Mouse (Mus musculus) right cerebral cortex, postnatal 14 days (tissue): ENCODE results near the gene Ash1l.
"Not testable (repeated sequence)": the region's sequence is repeated elsewhere in the genome, so short reads cannot be mapped to it uniquely, and the experiment has no call there.

Experiments used
- DNase-seq: peaks from one replicate; pipeline ENCODE4 v3.0.0; 2022

The Ash1l gene

DNA sequence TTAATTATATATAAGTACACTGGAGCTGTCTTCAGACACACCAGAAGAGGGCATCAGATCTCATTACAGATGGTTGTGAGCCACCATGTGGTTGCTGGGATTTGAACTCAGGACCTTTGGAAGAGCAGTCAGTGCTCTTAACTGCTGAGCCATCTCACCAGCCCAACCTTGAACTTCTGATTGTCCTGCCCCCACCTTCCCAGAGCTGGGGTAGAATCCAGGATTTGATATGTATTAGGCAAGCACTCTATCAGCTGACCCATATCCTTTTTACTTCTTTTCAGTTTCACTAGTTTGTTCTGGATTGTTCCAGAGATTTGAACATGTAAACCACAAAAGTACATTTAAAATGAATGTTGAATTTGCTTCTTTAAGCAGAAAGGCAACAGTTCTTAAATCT is 12.8 kb downstream of the Ash1l start:
- not testable (repeated sequence) for DNase-seq

DNA sequence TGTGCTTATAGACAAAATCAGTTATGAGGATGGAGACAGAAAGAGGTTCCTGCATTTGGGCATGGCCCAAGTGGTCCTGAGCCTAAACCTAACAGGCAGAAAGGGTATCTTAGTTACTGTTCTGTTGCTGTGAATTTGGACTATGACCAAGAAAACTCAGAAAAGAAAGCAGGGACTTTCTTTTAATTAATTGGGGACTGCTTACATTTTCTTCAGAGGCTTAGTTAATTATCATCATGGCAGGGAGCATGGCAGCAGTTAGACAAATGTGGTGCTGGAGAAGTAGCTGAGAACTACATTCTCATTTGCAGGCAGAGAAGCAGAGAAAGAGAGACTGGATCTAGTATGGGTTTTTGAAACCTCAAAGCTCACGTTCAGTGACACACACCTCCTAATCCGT is 24.6 kb downstream of the Ash1l start:
- DNase-seq = no peak

DNA sequence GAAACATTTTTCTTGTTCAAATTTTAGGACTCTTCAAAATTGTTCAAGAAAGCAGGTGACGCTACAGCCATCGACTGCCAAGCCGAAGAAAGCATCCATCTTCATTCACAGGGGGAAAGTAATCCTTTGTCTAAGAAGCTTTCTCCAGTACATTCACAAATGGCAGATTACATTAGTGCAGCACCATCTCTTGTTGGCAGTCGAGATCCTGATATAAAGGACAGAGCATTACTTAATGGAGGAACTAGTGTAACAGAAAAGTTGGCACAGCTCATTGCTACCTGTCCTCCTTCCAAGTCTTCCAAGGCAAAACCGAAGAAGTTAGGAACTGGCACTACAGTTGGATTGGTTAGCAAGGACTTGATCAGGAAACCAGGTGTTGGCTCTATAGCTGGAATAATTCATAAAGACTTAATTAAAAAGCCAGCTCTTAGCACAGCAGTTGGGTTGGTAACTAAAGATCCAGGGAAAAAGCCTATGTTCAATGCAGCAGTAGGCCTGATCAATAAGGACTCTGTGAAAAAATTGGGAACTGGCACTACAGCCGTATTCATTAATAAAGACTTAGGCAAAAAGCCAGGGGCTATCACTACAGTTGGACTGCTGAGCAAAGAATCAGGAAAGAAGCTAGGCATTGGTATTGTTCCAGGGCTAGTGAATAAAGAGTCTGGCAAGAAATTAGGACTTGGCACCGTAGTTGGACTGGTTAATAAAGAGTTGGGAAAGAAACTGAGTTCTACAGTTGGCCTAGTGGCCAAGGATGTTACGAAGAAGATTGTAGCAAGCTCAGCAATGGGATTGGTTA is 31.0 kb downstream of the Ash1l start:
- DNase-seq = no peak

DNA sequence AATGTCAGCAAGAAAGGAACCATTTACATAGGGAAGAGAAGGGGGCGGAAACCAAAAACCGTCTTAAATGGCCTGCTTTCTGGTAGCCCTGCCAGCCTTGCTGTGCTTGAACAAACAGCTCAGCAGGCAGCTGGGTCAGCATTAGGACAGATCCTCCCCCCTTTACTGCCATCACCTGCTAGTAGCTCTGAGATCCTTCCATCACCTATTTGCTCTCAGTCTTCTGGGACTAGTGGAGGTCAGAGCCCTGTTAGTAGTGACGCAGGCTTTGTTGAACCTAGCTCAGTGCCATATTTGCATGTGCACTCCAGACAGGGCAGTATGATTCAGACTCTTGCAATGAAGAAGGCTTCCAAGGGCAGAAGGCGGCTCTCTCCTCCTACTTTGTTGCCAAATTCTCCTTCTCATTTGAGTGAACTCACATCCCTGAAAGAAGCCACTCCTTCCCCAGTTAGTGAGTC is 33.5 kb downstream of the Ash1l start:
- DNase-seq = no peak

DNA sequence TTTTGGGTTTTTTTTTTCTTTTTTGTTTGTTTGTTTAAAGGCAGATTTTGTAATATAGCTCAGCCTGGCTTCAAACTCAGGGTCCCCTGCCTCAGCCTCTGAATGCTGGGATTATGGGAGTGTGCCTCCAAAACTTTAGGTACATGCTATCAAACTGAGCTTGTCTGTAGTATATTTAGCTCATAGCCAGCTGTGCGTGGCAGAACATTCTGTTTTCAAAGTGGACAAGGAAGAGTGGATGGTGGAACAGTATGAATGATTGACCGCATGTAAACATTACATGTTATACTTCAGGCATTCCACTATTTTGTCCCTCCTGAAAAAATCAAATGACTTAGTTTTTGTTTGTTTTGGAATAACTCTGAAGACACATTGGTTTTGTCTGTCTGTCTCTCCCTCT is 42.4 kb downstream of the Ash1l start:
- DNase-seq = no peak

DNA sequence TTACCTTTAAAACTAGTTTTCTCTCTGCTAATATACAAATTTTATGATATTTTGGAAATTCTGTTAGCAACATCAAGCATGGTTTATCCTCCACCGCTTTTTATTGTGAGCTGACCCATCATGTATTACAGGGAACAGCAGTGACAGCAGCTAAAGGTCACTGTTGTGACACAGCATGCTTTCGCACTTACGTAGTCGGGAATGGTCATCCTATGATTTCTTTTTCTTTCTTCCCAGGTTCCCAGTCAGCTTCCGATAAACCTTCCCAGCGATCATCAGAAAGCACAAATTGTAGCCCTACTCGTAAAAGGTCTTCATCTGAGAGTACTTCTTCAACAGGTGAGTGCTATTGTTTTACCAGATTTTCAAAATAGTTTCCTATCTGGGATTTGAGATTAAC is 51.1 kb downstream of the Ash1l start:
- DNase-seq = no peak

DNA sequence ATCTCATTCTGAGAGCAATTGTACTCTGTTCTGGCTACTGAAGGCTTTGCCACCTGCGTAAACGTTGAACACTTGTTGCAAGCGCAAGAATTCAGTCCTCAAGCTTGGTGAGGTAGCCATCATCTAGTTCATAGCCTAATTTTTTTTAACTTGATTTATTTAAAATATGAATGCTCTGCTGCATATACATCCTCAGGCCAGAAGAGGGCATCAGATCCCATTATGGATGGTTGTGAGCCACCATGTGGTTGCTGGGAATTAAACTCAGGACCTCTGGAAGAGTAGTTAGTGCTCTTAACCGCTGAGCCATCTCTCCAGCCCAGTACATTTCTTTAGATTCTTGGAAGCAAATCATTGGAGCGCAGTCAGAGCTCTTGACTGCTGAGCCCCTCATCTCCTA is 80.5 kb downstream of the Ash1l start:
- DNase-seq = not testable (repeated sequence)

DNA sequence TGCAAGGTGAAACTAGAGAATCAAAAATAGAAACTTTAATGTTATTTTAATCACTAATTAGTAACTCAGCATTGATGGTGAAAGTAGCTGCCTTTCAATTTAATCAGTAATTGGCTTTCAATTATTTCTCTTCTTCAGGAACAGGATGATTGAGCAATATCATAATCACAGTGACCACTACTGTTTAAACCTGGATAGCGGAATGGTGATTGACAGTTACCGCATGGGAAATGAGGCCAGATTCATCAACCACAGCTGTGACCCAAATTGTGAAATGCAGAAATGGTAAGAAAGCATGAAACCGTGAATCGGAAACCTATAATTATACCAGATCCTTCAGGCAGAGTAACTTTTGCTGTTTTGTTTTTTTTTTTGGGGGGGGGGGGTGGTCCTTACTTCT is 92.9 kb downstream of the Ash1l start:
- DNase-seq = no peak

DNA sequence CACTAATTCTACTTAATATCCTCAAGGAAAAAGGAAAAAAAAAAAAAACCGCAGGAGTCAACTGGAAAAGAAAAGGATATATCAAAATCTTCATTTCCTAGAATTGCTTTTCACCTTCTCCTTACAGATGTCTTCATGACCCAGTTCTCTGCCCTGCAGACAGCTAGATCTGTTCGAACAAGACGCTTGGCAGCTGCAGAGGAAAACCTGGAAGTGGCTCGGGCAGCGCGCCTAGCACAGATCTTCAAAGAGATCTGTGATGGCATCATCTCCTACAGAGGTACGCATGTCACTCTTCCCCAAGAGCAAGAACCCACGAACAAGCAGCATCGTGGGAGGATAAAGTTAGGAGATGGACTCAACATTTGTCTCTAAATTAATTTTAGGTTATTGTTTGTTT is 107.9 kb downstream of the Ash1l start:
- DNase-seq = no peak

DNA sequence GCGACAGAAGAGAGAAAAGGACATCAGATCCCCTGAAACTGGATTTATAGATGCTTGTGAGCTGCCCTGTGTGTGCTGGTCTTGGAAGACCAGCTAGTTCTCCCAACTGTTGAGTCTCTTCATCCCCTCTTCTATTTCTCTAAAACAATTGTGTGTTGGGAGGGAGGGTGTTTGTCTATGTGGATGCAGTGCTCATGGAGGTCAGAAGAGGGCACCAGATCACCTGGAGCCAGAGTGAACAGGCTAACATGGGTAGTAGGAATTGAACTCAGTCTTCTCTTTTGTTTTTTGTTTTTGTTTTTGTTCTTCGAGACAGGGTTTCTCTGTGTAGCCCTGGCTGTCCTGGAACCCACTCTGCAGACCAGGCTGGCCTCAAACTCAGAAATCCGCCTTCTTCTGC is 108.4 kb downstream of the Ash1l start:
- DNase-seq = no peak

DNA sequence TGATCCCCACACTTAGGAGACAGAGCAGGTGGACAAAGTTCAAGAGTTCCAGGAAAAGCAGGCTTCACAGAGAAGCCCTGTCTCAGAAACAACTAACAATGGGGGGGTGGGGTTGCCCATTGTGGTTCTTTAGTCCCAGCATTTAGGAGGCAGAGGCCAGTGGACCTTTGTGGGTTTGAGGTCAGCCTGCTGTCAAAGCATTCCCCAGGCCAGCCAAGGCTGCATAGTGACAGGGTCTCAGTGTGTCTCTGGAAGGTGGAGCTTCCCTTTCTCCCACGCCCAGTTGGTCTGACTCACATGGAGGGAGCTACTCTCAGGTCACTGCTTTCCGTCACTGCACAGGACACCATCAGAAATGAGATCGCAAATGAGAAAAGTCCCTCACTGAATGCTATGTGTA is 111.3 kb downstream of the Ash1l start:
- DNase-seq = no peak

DNA sequence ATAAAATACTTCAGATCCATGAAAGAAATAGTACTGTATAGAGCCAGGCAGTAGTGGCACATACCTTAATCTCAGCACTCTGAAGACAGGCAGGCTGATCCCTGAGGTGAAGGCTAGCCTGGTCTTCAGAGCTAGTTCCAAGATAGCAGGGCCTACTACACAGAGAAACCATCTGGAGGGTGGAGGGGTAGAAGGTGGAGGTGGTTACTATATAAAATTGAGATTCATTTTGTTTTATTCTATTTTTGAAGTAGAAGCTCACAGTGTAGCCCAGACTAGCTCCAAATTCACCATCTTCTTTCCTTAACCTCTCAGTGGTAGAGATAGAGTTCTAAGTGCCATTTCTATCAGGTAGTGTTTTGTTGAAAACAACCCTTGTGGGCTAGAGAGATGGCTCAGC is 116.8 kb downstream of the Ash1l start:
- DNase-seq = no peak

DNA sequence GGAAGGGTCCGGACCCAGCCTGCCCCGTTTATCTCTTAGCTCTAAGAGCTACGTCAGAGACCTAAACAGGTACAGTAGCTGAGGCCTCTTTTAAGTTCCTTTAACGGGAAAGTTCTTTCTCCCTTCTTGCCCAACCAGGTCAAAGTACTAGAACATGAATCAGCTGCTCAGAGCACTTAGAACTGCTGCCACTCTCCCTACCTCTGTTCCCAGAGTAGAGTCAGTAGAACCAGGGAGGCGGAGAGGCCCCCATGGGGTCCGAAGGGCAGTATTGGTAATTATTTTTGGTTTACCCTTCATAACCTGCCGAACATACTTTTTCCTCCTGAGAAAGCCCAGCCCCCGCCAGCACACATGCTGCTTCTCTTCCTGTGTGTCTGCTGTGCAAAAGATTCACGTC is 127.0 kb downstream of the Ash1l start:
- DNase-seq = no peak

DNA sequence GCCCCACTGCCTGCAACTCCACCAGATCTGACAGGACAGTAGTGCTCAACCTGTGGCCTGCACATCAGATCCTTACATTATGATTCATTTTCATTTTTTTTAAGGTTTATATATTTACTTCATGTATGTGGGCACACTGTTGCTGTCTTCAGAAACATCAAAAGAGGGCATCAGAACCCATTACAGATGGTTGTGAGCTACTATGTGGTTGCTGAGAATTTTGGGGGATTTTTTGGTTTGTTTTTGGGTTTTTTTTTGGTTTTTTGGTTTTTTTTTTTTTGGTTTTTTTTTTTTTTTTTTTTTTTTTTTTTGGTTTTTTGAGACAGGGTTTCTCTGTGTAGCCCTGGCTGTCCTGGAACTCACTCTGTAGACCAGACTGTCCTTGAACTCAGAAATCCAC is 131.9 kb downstream of the Ash1l start:
- not testable (repeated sequence) for DNase-seq

DNA sequence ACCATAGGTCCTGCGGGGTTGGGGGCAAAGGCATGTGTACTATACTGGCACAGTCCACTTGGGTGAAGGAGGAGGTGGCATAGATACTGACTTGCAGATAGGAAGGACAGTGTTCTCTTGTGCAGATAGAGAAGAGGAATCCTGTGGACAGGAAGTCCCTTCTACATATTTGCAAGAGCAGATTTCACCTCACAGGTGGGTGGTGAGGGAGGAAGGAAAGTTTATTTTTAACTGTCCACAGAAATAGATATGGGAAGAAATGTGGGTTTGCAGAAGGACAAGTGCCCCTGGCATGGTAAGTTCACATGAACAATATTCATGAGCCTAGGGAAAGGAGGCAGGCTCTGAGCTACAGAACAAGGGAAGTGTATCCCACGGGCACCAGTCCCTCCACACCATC is 133.7 kb downstream of the Ash1l start:
- DNase-seq = no peak

DNA sequence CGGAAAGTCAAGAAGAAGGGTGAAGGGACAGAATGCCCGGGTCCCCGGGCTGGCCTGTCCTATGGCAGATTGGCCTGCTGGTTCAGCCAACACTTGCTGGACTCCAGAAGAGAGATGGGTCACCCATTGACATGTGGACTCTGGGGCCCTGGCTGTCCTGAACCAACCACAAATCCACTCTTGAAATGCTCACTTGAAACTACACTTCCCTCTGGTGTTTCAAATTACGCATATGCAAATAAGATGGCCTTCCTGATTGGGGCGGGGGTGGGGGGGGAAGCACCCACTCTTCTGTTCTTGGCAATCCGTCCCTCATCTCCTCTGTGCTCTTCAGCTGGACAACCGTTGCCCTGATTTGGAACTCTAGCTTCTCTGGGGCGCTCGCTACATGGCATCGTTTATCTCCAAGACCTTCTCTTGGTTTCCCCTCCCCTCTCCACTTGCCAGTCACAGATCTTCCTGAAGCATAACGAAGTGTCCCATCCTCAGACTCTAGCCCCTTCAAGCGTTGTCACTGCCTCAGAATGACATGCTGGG is 134.3 kb downstream of the Ash1l start:
- DNase-seq = no peak

DNA sequence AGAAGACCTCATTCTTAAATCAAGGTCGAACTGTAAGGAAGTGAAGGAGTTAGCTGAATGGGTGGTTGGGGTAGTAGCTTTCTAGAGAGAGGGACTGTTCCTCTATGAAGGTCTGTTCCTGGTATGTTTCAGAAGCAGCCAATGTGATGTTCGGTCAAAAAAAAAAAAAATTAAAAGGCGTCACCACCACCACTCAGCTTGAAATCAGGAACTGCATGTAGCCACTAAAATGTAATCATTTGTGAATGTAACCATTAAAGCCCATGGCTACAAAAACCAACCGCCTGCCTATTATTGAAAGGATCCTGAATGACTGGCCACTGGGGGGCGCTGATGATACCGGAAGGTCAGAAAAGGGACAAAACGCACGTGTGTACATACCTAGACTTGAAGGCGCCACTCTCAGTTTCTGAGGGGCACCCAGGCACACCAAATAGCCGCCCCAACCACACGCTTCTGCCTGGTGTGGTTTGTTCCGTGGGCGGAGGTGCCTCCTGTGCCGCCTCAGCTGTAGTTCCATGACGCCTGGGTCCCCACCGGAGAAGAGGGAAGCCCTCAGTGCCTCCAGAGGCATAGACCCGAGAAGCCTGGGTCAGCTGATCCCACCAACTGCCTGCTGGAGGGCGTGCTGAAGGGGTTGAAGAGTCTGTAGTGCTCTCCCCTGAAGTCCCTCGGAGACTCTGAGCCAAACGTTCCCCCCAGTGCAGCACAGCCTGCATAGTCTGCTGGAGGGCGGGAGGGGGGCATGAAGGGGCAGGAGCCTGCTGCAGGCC is 137.1 kb downstream of the Ash1l start:
- peak; percentile 91 for DNase-seq

DNA sequence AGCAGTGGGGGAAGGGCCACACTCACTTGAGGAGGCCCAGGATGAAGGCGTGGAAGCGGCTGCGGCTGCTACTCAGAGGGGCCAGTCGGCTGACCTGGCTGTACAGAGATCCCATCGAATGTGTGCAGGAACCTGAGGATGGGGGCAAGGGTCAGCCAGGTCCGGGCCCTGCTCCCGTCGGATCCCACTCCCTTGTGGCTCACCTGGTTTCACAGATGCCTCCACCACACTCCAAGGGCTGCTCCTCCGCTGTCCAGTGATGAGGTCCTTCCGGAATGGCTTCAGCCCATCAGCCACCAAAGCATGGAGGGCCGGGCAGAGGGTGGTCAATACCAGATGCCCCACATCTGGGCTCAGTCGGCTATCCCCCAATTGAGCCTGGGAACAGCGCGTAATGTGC is 138.6 kb downstream of the Ash1l start:
- DNase-seq = no peak

DNA sequence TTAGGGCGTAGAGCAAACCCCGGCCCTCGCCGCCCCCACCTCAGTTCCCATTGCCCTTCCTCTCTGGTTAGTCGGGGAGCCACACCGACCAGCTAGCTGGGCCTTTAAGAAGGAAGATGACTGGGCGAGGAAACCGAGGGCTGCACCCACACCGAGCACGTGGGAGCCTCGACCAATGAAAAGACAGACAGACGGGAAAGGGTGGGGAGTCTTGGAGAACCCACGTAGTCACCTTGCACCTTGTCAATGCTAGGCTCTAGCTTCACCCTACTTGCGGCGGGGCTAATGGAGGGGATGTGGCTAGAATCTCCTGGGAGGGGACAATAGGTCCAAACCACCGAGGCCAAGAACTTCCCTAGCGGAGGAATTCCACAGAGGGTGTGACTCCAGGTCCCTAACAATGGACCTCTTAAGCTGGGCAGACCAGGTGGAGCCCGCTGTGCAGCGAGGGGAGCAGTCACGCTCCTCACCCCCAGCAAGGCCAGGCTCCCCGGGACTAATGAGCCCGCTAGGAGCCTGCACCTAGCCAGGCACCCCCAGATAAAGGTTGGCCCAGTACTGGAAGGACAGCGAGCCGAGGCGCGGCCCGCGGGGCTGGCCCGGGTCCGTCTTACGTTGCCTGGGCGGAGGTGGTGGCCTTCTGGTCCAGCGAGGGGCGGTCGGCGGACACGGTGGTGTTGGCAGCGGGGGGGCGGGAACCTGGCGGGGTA is 139.6 kb downstream of the Ash1l start:
- DNase-seq = peak; percentile 78

DNA sequence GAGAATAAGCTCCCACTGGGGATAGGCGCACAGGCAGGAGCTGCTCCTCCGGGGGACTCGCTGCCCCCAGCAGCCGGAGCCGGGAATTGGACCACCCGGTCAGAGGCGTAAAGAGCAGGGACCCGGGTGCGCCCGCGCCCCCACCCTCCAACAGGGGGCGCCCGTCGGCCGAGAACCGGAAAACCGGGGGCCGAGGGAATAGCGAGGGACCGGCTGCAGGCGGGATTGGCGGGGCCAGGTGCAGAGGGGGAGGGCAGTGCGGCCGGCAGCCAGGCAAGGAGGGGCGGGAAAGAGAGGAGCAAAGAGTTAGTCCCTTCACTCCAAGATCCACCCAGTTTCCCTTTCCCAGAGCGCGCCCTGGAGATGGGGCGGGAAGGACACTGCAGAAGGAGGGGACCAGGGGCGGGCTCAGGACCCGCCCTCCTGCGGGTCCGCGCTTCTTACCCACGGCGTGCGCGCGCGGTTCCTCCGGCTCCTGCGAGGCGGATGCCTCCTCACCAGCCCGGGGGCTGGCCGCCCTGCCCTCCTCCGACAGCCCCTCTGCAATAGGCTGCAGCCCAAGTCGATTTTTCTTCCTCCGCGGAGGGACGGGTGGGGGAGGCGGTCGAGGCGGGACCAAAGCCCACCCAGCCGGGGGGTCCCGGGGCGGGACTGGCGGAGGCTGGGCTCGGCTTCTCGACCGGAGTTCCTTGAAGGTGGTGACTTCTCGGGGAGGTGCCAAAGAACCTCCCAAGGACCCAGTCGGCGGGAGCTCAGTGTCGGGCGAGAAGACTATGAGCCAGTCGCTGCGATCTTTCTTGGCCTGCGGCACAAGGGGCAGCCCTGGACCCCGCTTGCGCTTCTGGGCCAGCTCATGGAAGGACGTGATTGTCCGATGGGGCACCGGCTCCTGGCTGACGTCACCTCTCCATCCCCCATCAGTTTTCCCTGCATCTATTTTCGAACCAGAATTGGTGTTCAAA is 140.6 kb downstream of the Ash1l start:
- DNase-seq = peak; percentile 79

DNA sequence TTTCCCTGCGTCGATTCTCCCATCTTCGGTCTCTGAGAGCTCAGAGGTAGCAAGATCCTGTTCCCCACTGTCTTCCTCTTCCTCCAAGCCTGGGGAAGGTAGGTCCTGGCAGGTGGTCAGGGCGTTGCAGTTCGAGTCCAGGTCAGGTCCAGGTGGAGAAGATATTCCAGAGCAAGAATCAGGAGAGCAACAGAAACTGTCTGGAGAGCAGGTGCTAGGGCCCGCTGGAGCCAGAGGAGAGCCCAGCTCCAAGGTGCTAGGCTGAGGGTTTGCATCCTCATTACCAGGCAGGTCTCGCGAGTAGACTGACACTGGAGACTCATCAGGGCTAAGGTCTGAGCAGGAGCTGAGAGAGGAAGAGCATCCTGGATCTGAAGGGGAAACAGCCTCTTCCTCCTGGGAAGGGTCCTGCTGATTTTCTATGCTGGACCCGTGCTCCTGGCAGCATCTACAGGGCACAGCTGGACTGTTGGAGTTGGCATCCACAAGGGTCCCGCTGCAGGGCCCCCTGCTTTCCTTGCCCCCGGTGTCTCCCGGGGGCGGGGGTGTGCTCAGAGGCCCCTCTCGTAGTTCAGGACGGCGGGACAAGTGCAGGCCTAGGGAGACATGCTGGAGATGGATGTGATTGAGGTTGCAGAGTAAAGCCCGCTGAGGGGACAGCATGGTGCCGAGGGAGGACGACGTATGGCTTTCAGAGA is 141.5 kb downstream of the Ash1l start:
- DNase-seq = no peak
